Mouse (Mus musculus) layer of hippocampus, adult 11-12 months (tissue): ENCODE measurements around the gene Xylt2.

ENCODE experiments used
- DNase-seq: peaks from one replicate; pipeline ENCODE4 v3.0.0; 2022; ENCODE audit warnings: low spot score

Xylt2 gene

DNA sequence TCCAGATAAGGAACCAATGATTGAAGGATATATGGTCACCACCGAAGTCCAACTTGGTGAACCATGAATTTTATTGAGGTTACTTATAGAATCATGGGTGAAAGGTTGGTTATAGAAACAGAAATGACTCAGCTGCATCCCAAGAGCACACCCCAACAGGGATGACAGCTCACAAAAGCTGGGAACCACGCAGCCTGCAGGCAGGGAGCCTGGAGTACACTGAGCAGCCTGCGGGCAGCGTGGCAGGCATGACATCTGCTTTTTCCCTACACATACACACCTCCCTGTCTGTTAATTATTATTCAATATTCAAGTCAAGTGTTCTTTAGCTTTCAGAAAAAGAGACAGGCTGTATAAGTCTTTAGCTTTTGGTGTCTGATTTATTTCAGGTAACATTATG is 62.7 kb downstream of the Xylt2 start:
- no peak for DNase-seq
